Mouse (Mus musculus) cerebellum, postnatal 10 days (tissue): ENCODE measurements around the gene Olfr934.

Experiments used
- DNase-seq, 2 experiments: peaks; one replicate each; pipeline ENCODE4 v3.0.0; 2021; ENCODE audit warnings: mixed read lengths in 2 of 2

Gene Olfr934

GRCm38 (mm10) chr9:38988215-38988614 is at the start of gene Olfr934:
Gene Olfr934, minus strand, starts transcription at chr9:38988315.
- DNase-seq = no peak

- DNase-seq = no peak
Measured at GRCm38 (mm10) chr9:39023277-39023676, 35.2 kb upstream of the Olfr934 start, which contains the start of gene Olfr146. Gene Olfr146, minus strand, starts transcription at chr9:39023377.

- no peak for DNase-seq
Measured at GRCm38 (mm10) chr9:38999583-38999982, 11.5 kb upstream of the Olfr934 start, which contains the start of gene Olfr935. Gene Olfr935, minus strand, starts transcription at chr9:38999683.

GRCm38 (mm10) chr9:38972013-38972412 is 16.1 kb downstream of the Olfr934 start, which contains the start of gene Olfr933:
Gene Olfr933, plus strand, starts transcription at chr9:38972313.
- DNase-seq = no peak

GRCm38 (mm10) chr9:38954124-38954416 is 34.0 kb downstream of the Olfr934 start:
- DNase-seq = no peak

GRCm38 (mm10) chr9:38953401-38954123 is 34.6 kb downstream of the Olfr934 start:
- peak in 1 of 2 experiments; percentile 26 for DNase-seq
